Mouse (Mus musculus) testis, adult 2 months (tissue): Measurements from ENCODE around the gene Dmrta2. TPM values are rescaled to one million over a fixed set of nuclear protein-coding genes. Genes with fewer than 3 reads are reported as not detected.
A peak's percentile ranks its signal among the peaks of the same experiment; 100 is the strongest.

Source experiments
- H3K27ac ChIP-seq: fragments of 200-500 bp; 2 replicates; pipeline ENCODE4 v1.5.1; 2012; ENCODE audit warnings: low read depth, low read length; ENCODE audit not compliant: control insufficient read depth, insufficient read depth
- H3K27me3 ChIP-seq: fragments of 200-500 bp; 2 replicates; pipeline ENCODE4 v1.6.1; 2012; ENCODE audit warnings: mild to moderate bottlenecking, low read length, moderate library complexity; ENCODE audit not compliant: control insufficient read depth, insufficient read depth
- H3K36me3 ChIP-seq: fragments of 200-500 bp; 2 replicates; pipeline ENCODE4 v1.6.1; 2012; ENCODE audit warnings: mild to moderate bottlenecking, low read length; ENCODE audit not compliant: control insufficient read depth, insufficient read depth
- H3K4me1 ChIP-seq: fragments of 200-500 bp; 2 replicates; pipeline ENCODE4 v1.6.1; 2012; ENCODE audit warnings: low read length; ENCODE audit not compliant: control insufficient read depth, insufficient read depth
- H3K4me3 ChIP-seq: fragments of 200-500 bp; 2 replicates; pipeline ENCODE4 v1.5.1; 2012; ENCODE audit warnings: low read depth, mild to moderate bottlenecking, low read length, moderate library complexity, mixed read lengths; ENCODE audit not compliant: control insufficient read depth
- CTCF ChIP-seq: fragments of 200-500 bp; IDR thresholded peaks from 2 replicates; pipeline ENCODE4 v1.5.1; 2012; ENCODE audit warnings: low read depth, mild to moderate bottlenecking, inconsistent platforms, low read length, moderate library complexity; ENCODE audit not compliant: control insufficient read depth, insufficient read depth, insufficient replicate concordance
- POLR2A ChIP-seq: fragments of 200-500 bp; IDR thresholded peaks from 2 replicates; pipeline ENCODE4 v1.6.1; 2012; ENCODE audit warnings: low read depth, mild to moderate bottlenecking, inconsistent platforms, low read length, moderate library complexity; ENCODE audit not compliant: control insufficient read depth
- polyA plus RNA-seq: library from polyadenylated mRNA; depleted of rRNA; stranded (reverse); fragments of >200 nt; gene quantifications from 2 replicates; pipeline ENCODE4 v1.2.3, GENCODE M21; 2012

The Dmrta2 gene
- polyA plus RNA-seq, 1 experiment = 3.8 TPM

GRCm38 (mm10) chr4:109979461-109980320 is 1.8 kb downstream of the Dmrta2 start:
- Histone ChIP-seq H3K27ac (no peak overlapping the region), H3K4me1 (peaks cover 65% of the 10 kb centered on the region), H3K4me3 (peak overlapping the region; percentile 77), H3K36me3 (no peaks in the 10 kb centered on the region), H3K27me3 (peaks cover 8% of the 10 kb centered on the region)
- TF ChIP-seq POLR2A (no peak), CTCF (no peak)

- peak overlapping the region; percentile 77 for H3K4me3 ChIP-seq
- H3K27me3 ChIP-seq = peaks cover 8% of the 10 kb centered on the region
- TF ChIP-seq POLR2A (no peak), CTCF (no peak)
- no peak overlapping the region for H3K27ac ChIP-seq
- no peaks in the 10 kb centered on the region for H3K36me3 ChIP-seq
- peaks cover 62% of the 10 kb centered on the region for H3K4me1 ChIP-seq
Observed at GRCm38 (mm10) chr4:109980321-109981082, 2.6 kb downstream of the Dmrta2 start.

GRCm38 (mm10) chr4:109981083-109981870 is 3.4 kb downstream of the Dmrta2 start:
- H3K27me3 ChIP-seq = peaks cover 11% of the 10 kb centered on the region
- H3K4me3 ChIP-seq = peak overlapping the region; percentile 68
- no peaks in the 10 kb centered on the region for H3K36me3 ChIP-seq
- peaks cover 54% of the 10 kb centered on the region for H3K4me1 ChIP-seq
- H3K27ac ChIP-seq = no peak overlapping the region
- TF ChIP-seq POLR2A = no peak
- no peak for TF ChIP-seq CTCF

GRCm38 (mm10) chr4:109981871-109982680 is 4.2 kb downstream of the Dmrta2 start:
- no peaks in the 10 kb centered on the region for H3K36me3 ChIP-seq
- H3K27ac ChIP-seq = no peak overlapping the region
- TF ChIP-seq POLR2A (no peak), CTCF (no peak)
- H3K27me3 ChIP-seq = peaks cover 11% of the 10 kb centered on the region
- peak overlapping the region; percentile 68 for H3K4me3 ChIP-seq
- peaks cover 51% of the 10 kb centered on the region for H3K4me1 ChIP-seq

GRCm38 (mm10) chr4:109982681-109983265 is 4.9 kb downstream of the Dmrta2 start:
- peak overlapping the region; percentile 68 for H3K4me3 ChIP-seq
- peaks cover 11% of the 10 kb centered on the region for H3K27me3 ChIP-seq
- no peak overlapping the region for H3K27ac ChIP-seq
- H3K4me1 ChIP-seq = peaks cover 44% of the 10 kb centered on the region
- no peak for TF ChIP-seq CTCF
- no peak for TF ChIP-seq POLR2A
- no peaks in the 10 kb centered on the region for H3K36me3 ChIP-seq
